Mouse (Mus musculus): ENCODE results near the gene Rpusd3.

Gene Rpusd3

DNA sequence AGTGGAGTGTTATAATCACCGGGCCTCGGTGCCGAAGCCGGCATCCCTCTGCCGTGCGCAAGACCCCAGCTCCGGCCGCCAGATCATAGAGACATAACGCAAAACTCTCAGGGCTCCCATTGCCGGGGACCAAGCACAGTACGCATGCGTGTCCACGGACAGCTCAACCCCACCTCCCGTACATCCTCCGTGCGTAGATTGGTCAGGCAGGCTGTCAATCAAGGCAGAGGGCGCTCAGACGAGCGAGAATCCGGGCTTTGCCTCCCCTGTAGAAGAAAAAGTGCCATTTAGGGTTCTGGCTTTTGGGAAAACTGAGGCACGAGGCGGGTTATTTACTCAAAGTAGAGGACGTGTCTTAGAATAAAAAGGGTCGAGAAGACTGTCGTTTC, at the start of gene Rpusd3:
TSS of gene Rpusd3 (minus strand) at position 142 of the 389 bp plus-strand sequence.
- peak; percentile 97 for DNase-seq (ENCODE audit: low read depth, low spot score)

GRCm38 (mm10) chr6:113468512-113468911, 49.4 kb upstream of the Rpusd3 start:
- DNase-seq (ENCODE audit: low read depth, low spot score) = no peak

GRCm38 (mm10) chr6:113465602-113466001, 46.5 kb upstream of the Rpusd3 start:
- no peak for DNase-seq (ENCODE audit: low read depth, low spot score)

- no peak for DNase-seq (ENCODE audit: low read depth, low spot score)
These were observed 44.9 kb upstream of the Rpusd3 start for GRCm38 (mm10) chr6:113464040-113464439.

- no peak for DNase-seq (ENCODE audit: low read depth, low spot score)
These were observed 39.5 kb upstream of the Rpusd3 start for GRCm38 (mm10) chr6:113458635-113459034.

DNA sequence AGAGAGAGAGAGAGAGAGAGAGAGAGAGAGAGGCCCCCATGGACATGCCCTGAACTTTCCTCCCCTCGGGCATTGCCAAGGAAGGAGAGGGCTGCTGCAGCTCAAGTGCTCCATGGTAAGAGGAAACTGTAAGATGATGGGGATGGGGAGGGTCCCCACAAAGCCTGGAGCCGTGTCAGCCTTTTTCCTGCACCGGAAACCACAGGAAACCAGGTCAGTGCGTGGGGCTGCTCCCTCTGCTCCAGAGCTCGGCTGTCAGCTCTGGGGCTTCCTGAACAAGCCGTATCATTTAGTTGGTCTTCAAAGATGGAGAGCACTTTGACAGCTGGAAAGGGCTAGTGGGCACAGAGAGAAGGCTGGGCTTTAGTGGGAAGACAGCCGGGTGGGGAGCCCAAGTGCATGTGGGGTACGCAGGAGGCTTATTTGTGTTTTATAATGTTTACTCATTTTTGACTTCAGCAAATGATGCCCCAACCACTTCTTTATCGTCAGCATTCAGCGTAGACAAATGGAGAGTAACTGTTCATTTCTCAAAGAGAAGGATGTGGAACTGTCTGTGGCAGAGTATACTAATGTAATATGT, 38.9 kb upstream of the Rpusd3 start, which contains the start of gene Il17re:
TSS of gene Il17re (plus strand) at position 533 of the 583 bp plus-strand sequence.
- DNase-seq (ENCODE audit: low read depth, low spot score) = peak; percentile 13

- DNase-seq (ENCODE audit: low read depth, low spot score) = no peak
These were observed 35.9 kb upstream of the Rpusd3 start for GRCm38 (mm10) chr6:113455007-113455406.

DNA sequence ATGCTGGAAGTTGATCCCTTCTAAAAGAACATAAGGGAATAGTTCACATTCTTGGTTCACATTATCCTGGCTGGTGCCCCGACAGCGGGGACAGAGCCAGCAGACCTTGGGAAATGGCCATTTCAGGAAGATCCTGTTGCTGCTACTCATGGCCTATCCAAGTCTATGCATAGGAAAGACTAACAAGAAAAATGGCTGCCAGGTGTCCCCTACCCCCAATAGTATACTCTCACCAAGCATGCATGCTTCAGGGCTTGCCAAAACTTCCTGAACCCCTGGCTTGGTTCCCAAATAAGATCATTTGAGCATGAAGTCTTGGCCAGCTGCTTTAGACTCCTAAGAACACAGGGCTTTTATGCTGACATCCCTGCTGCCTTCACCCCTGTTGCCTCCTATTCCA, 32.7 kb upstream of the Rpusd3 start:
- no peak for DNase-seq (ENCODE audit: low read depth, low spot score)

- DNase-seq (ENCODE audit: low read depth, low spot score) = no peak
These were observed 28.5 kb upstream of the Rpusd3 start for GRCm38 (mm10) chr6:113447639-113448038.

DNA sequence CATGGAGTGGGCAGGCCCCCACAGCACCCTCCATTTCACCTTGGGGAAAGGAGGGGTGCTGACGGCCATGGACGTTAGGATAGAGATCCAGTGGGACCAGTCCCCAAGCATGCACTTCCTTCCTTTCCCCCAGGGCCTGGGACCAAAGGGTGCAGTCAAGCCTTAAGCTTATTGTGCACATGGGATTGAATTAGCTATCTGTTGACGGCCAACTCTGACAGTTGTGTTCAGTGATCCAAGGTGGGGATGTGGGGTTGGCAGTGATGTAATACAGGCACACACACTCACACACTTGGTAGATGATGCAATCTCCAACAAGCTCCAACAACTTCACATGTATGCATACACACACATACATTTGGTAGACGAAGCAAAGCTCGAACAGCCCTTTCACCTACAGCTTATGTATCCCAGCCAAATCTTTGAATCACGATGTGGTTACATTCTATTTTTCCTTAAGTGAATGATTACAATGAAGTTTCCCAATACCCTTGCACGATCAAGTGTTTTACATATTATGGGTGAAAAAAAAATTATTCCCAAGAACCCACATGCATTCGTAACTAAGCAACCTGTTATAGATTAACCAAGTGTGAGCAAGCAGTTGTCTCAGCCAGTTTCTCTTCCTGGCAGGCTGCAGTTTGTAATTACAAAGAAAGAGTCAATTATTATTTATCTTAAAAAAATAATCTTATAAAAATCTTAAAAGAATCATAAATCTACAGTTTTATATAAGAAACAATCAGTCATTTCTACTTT, 25.2 kb upstream of the Rpusd3 start:
- DNase-seq (ENCODE audit: low read depth, low spot score) = no peak

DNA sequence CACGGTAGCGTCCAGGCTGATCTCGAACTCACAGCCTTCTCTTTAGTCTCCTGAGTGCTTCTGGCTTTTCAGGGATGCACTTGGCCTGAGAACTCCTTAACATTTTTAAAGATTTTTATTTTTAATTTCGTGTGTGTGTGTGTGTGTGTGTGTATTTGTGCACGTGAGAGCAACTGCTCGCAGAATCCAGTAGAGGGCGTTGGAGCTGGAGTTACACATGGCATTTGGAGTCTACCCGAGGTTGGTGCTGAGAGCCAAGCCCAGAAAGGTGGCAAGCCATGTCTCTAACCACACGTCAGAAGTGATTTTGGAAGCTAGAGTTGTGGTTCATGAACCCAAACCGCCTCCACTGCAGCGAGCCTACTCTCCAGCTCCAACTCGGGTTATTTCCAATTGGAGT, 24.0 kb upstream of the Rpusd3 start:
- DNase-seq (ENCODE audit: low read depth, low spot score) = peak; percentile 51

DNA sequence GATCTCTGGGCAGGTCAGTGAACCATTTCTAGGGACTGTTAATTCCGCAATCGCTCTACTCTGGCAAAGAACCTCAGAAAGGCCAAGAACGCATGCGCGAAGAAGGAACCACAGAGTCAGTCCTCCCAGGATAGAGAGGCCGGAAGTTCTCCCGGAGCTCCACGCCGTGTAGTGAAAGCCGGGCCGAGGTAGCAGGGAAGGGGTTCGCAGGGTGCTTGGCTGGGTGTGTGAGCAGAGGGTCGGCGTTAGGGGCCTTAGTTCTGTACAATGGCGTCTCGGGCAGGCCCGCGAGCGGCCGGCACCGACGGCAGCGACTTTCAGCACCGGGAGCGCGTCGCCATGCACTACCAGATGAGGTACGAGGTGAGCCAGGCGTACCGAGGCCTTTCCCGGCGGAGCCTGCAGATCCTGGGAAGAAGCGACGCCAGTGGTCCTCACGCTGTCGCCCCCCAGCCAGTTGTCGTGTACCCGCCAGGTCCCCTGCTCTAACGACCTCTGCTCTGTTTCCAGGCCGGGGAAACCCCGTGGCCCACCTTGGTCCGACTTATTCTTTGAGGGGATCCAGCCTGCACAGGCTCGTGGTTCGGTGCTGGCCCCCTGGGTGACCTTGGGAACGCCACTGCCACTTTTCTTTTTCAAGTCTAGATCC, 23.4 kb upstream of the Rpusd3 start, which contains the start of gene Jagn1:
TSS of gene Jagn1 (plus strand) at position 128 of the 649 bp plus-strand sequence.
- DNase-seq (ENCODE audit: low read depth, low spot score) = peak; percentile 91

GRCm38 (mm10) chr6:113442087-113442441, 22.9 kb upstream of the Rpusd3 start:
- no peak for DNase-seq (ENCODE audit: low read depth, low spot score)

DNA sequence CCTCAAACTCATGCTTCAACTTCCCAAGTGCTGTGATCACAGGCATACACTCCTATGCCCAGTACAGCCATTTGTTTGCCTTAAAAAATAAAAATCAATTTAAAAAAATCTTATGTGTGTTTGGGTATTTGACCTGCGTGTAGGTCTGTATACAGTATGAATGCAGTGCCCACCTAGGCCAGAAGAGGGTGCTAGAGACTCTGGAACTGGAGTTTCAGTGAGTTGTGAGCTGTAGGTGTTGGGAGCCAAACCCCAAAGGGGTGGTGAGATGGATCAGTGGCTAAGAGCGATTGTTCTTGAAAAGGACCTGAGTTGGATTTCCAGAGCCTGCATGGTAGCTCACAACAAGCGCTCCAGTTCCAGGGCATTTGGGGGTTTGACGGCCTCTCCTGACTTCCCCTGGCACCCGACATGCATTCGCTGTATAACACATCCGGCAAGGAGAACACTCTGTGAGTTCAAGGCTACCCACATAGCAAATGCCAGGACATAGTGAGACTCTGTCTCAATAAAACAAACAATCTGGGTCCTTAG, 22.1 kb upstream of the Rpusd3 start:
- DNase-seq (ENCODE audit: low read depth, low spot score) = peak; percentile 82

DNA sequence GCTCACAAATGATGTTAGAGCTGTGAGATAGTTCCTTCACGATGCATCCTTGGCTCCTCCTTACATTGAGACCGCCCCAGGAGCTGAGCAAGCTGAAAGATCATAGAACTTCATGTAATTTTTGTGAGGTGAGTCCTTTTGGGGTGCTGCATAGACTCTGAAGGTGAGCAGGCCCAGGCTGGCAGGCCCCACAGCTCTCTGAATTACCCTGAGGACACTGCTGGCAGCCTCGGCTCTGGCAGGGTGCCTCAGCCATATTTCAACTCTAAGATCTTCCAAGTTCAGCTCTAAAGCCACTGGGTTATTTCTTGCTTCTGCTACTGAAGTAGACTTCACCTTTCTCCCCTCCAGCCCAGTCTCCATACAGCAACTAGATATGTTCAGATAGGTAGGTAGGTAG, 21.5 kb upstream of the Rpusd3 start:
- DNase-seq (ENCODE audit: low read depth, low spot score) = no peak

GRCm38 (mm10) chr6:113438721-113439430, 19.7 kb upstream of the Rpusd3 start:
- no peak for DNase-seq (ENCODE audit: low read depth, low spot score)

DNA sequence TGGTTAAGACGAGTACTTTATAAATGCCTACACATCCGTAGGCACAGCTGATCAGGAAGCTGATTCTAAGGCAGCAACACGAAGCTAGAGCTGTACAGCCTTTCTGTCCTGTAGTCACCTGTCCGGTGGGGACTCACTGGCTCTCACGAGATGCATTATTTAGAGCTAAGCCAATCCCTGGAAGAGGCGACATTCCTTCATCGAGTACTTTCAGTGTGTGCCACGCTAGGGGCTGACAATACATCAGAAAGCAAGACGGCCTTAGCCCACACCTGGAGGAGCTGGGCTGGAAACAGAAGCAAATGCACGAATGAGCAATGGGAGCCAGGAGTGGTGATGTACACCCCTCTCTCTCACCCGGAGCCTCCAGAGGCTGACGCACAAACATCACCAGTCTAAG, 18.0 kb upstream of the Rpusd3 start:
- no peak for DNase-seq (ENCODE audit: low read depth, low spot score)

DNA sequence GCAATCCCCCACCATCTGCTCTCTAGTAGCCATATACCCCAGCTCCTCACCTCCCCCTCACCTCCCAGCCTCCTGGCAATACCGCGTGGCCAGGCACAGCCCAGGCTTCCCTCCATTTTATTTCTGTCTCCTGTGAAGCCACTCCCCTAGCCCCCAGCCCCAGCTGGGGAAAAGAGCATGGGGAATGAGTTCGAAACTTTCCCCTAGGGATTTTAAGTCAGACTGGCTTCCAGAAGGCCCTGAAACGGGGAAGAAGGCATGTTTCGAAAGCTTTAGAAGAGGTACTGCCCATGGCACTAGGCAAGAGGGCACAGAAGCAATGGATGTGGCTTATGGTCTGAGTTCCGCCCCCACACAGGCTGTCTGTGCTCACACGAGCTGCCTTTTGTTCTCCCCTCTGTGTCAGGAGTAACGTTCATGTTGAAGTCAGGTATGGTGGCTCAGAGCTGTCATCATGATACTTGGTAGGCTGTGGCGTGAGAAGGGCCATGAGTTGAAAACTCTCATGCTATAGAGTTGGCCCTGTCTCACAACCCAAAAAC, 16.6 kb upstream of the Rpusd3 start, which contains the start of gene Cidec:
TSS of gene Cidec (minus strand) at position 97 of the 542 bp plus-strand sequence.
- DNase-seq (ENCODE audit: low read depth, low spot score) = no peak

GRCm38 (mm10) chr6:113434691-113435090, 15.6 kb upstream of the Rpusd3 start:
- no peak for DNase-seq (ENCODE audit: low read depth, low spot score)

DNA sequence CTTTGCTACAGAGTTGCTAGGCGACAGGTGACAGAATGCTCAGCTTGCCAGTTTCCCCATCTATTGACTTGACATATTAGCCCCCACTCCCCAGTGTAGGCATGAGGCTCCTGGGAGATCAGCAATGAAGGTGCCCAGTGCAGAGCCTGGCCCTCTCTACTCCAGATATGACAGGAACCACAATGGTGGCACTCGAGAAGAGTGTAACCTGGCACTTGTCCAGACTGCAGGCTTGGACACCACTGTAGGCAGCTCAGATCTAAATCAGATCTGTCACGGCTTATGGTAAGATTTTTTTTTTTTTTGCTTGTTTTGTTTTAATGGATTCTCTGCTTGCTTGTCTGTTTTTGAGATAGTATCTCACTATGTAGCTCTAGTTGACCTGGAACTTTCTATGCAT, 14.5 kb upstream of the Rpusd3 start:
- DNase-seq (ENCODE audit: low read depth, low spot score) = no peak

- no peak for DNase-seq (ENCODE audit: low read depth, low spot score)
These were observed 12.7 kb upstream of the Rpusd3 start for GRCm38 (mm10) chr6:113431801-113432200.
